Comparison of ENCODE assay signal across 11 mouse cellular contexts in the genomic region with DNA sequence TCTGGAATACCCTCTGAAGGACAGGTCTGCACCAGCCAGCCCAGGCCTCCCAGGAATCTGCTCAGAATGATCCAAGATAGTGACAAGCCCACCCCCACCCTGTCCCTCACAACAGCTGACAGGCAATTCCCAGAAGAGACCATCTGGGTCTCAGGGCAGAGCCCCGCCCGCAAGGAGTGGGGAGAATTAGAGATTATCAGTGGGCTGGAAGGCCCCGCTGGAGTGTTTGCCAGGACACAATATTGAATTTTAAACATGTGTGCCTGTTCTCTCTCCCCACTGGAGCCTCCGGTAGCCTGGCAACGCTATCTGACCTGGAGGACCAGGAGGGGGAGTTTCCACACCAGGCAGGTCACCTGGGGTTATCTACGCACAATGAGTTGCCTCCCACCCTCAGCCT.
A peak's percentile ranks its signal among the peaks of the same experiment; 100 is the strongest.
DNase-seq lines count a peak whose midpoint lies in the region; ATAC-seq lines count a peak whose summit lies in the region.
"Had no signal": no experiment of that assay in that cellular context is flagged by ENCODE, and none has a peak within 500 bp of the region (broad histone marks: within the 10 kb centered on the region; RNA-seq: fewer than 3 reads in every experiment).

No protein-coding gene starts in this region.

- no peaks in the 10 kb centered on the region for H3K36me3 ChIP-seq in lung, embryonic 15.5 days
- H3K36me3 ChIP-seq in forebrain, embryonic 16.5 days (ENCODE audit: control insufficient read depth, insufficient read depth) = no peaks in the 10 kb centered on the region
- no peaks in the 10 kb centered on the region for H3K36me3 ChIP-seq in liver, embryonic 11.5 days (ENCODE audit: control insufficient read depth, insufficient read depth, low read length)
- no peaks in the 10 kb centered on the region for H3K36me3 ChIP-seq in stomach, embryonic 15.5 days

- peaks cover 24% of the 10 kb centered on the region for H3K4me1 ChIP-seq in lung, embryonic 15.5 days
- H3K4me1 ChIP-seq in forebrain, embryonic 16.5 days (replicated peaks; ENCODE audit: control insufficient read depth, insufficient read depth, low read length) = peaks cover 6% of the 10 kb centered on the region
- peaks cover 6% of the 10 kb centered on the region; the same call in 1 of the 2 replicates for H3K4me1 ChIP-seq in liver, embryonic 11.5 days (replicated peaks; ENCODE audit: control insufficient read depth, insufficient read depth, low read length)
- H3K4me1 ChIP-seq in stomach, embryonic 15.5 days = peaks cover 33% of the 10 kb centered on the region; the same call in 1 of the 2 replicates

- H3K27me3 ChIP-seq in lung, embryonic 15.5 days = no peaks in the 10 kb centered on the region
- H3K27me3 ChIP-seq in forebrain, embryonic 16.5 days (replicated peaks; ENCODE audit: control insufficient read depth, insufficient read depth, low read length) = no peaks in the 10 kb centered on the region
- H3K27me3 ChIP-seq in liver, embryonic 11.5 days (replicated peaks; ENCODE audit: control insufficient read depth, insufficient read depth, low read length) = no peaks in the 10 kb centered on the region
- no peaks in the 10 kb centered on the region for H3K27me3 ChIP-seq in stomach, embryonic 15.5 days (replicated peaks)

- no peak overlapping the region for H3K4me2 ChIP-seq in lung, embryonic 15.5 days
- no peak overlapping the region for H3K4me2 ChIP-seq in forebrain, embryonic 16.5 days (ENCODE audit: low read length)
- no peak overlapping the region for H3K4me2 ChIP-seq in liver, embryonic 11.5 days
- no peak overlapping the region for H3K4me2 ChIP-seq in stomach, embryonic 15.5 days

- no peak overlapping the region for H3K4me3 ChIP-seq in lung, embryonic 15.5 days
- no peak overlapping the region for H3K4me3 ChIP-seq in forebrain, embryonic 16.5 days (replicated peaks; ENCODE audit: low read length)
- no peak overlapping the region for H3K4me3 ChIP-seq in liver, embryonic 11.5 days (ENCODE audit: low read depth, low read length)
- H3K4me3 ChIP-seq in stomach, embryonic 15.5 days (replicated peaks) = no peak overlapping the region

- peak; percentile 53; the same call in 1 of the 2 replicates for ATAC-seq in lung, embryonic 15.5 days (ENCODE audit: borderline replicate concordance, extremely low read depth, low FRiP score, low TSS enrichment)
- ATAC-seq in forebrain, embryonic 16.5 days = peak; percentile 57; the same call in 1 of the 2 replicates
- peak; percentile 50; the same call in 1 of the 2 replicates for ATAC-seq in liver, embryonic 11.5 days (replicated peaks; ENCODE audit: low FRiP score)
- ATAC-seq in stomach, embryonic 15.5 days (ENCODE audit: insufficient read depth, low FRiP score, low read depth) = peak; percentile 82

- no peak overlapping the region for H3K27ac ChIP-seq in lung, embryonic 15.5 days
- no peak overlapping the region for H3K27ac ChIP-seq in forebrain, embryonic 16.5 days (ENCODE audit: low read length)
- no peak overlapping the region for H3K27ac ChIP-seq in liver, embryonic 11.5 days (ENCODE audit: low read depth, low read length)
- no peak overlapping the region; the same call in 1 of the 2 replicates for H3K27ac ChIP-seq in stomach, embryonic 15.5 days
- H3K27ac ChIP-seq: liver, embryonic 14.5 days had no signal

- H3K9me3 ChIP-seq in lung, embryonic 15.5 days = no peaks in the 10 kb centered on the region
- H3K9me3 ChIP-seq in forebrain, embryonic 16.5 days (ENCODE audit: control insufficient read depth, low read length) = no peaks in the 10 kb centered on the region
- no peaks in the 10 kb centered on the region for H3K9me3 ChIP-seq in liver, embryonic 11.5 days (ENCODE audit: control insufficient read depth, low read length)
- no peaks in the 10 kb centered on the region for H3K9me3 ChIP-seq in stomach, embryonic 15.5 days

- H3K9ac ChIP-seq in lung, embryonic 15.5 days = no peak overlapping the region
- H3K9ac ChIP-seq in forebrain, embryonic 16.5 days (replicated peaks; ENCODE audit: low read depth, low read length) = no peak overlapping the region
- no peak overlapping the region for H3K9ac ChIP-seq in liver, embryonic 11.5 days (ENCODE audit: low read depth, low read length)
- no peak overlapping the region for H3K9ac ChIP-seq in stomach, embryonic 15.5 days
- H3K9ac ChIP-seq: liver, embryonic 14.5 days had no signal

- no peak for DNase-seq in lung, postnatal 36 days
- DNase-seq in liver, embryonic 11.5 days (ENCODE audit: low spot score) = peak; percentile 40
- no peak for DNase-seq in urinary bladder, adult 18-20 months (ENCODE audit: low spot score in 2 of 2)
- no peak for DNase-seq in cerebellum, adult 11-12 months
- DNase-seq: gastrocnemius, postnatal 25 days; kidney, postnatal 36 days; thymus, postnatal 4 days had no signal

- WGBS in lung, embryonic 15.5 days = 25% methylated on average over 6 of the region's 6 CpGs
- 42% methylated on average over 6 of the region's 6 CpGs for WGBS in forebrain, embryonic 16.5 days
- 39% methylated on average over 6 of the region's 6 CpGs for WGBS in liver, embryonic 11.5 days
- WGBS in stomach, embryonic 15.5 days = 31% methylated on average over 6 of the region's 6 CpGs
